Mouse (Mus musculus) cerebellum, adult 11 months (tissue): ENCODE measurements around the gene Lsp1.

Experiments
- DNase-seq: peaks from one replicate; pipeline ENCODE4 v3.0.0; 2022

Gene Lsp1

DNA sequence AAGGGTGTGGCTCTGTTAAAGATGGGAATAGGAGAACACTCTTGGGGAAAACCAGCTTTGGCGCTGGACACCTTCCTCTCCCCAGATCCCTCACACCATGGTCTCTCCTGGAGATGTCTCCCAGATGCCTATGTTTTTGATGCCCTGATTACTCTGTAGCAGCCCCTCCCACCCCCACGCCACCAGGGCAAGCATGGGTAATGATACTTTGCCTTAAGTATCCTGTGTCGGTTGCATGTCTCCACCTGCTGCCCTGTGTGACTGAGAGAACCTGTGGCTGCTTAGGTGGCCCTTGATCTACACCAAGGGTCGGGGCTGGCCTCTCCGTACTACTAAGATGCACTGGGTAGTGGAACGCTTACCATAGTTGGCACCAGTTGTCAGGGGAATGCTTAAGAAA is 17.4 kb downstream of the Lsp1 start:
- DNase-seq, result no peak

DNA sequence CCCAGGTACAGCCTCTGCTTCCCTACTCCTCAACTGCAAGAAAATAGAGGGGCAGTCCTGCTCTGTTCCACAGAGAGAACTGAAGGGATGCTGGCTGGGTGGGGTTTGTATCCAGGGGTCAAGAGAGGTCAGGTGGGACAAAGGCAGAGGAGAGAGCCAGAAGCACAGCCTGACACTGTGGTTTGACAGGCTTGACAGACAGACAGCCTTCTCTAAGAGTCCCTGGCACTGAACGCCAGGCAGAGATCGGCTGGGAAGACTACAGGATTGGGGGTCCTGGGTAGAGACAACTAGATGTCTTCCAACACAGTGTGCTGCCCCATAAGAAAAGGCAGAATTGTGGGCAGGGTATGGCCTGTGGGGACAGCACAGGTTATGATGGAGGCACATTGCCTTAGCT is 18.0 kb downstream of the Lsp1 start:
- no peak for DNase-seq

- DNase-seq, result no peak
Observed at GRCm38 (mm10) chr7:142479307-142479706, 18.7 kb downstream of the Lsp1 start.

DNA sequence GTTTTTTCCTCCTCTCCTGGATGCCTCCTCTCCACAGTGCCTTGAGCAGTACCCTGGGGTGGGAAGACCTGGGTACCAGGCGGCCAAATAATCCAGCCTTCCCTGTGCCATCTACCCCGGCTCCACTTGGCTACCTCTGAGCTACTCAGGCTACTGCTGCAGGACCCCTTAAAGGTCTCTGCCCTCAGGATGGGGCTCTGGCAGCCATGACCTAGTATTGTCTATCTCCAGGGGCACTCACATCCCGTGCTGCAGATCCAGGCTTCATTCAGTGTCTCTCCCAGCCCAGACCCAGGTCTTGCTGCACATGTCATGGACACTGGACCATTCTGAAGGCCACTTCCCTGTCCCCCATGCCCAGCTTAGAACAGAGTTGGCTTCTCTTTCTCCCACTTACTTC is 19.3 kb downstream of the Lsp1 start:
- no peak for DNase-seq

DNA sequence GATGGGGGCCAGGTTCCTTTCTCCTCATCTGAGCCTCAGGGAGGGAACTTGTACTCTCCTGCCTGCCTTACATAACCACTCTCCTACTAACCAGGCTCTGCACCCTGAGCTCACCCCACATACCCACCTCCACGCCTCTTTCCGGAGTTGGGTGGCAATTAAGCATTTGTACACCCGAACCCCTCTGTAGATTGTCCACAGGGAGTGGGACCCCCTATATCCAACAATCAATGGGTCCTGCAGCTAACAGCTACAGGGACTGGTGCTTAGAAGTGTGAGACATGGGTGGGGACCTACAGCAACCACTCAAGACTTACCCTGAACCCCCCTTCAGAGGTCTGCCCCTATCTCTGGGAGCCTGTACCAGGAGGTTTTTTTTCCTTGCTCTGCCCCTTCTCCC is 20.1 kb downstream of the Lsp1 start:
- DNase-seq, result no peak

DNA sequence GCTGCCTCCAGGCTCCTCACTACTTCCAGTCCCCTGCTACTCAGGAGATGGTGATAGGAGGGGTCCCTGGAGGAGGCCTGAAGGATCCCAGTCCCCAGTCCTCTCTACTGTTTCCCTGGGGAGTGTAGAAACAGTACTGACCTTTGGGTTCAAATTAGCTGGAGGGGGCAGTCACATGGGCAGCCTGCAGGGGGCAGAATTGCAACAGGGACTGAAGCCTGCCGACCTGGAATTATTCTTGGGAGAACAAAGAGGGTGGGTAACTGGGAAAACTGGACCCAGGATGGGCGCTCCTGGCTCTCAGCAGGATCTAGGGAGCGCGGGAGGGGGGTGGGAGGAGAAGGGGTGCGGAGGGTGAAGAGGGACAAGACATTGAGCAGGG is 20.6 kb downstream of the Lsp1 start:
- DNase-seq, result peak; percentile 18

DNA sequence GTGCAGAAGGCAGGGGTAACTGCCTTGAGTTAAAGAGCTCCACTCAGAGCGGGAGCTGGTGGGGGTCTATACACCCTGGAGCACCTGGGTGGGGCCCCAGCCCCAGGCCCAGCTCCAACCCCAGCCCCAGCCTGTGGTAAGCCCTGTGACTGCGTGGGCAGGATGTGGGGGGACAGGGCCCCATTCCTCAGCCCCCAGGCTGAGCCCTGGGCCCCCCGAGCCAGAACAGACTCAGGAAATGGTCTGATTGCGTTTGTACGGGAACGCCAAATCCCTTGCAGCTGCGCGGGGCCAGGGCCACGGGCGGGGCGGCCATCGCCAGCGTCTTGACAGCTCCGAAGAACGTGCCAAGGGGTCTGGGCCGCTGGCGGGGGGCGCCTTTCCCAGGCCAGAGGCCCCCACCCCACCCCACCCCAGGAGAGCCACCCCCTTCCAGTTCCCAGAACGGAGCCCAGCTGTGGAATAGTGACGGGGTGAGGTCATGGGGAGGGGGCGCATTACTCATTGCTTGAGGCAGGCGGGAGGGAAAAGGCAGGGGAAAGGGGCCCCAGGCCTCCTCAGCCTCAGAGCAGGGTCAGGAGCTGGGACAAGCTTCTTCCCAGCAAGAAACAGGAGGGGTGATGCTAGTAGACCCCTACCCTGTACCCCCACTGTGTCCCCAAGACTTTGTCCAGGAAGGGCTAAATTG is 21.1 kb downstream of the Lsp1 start:
- DNase-seq, result no peak

DNA sequence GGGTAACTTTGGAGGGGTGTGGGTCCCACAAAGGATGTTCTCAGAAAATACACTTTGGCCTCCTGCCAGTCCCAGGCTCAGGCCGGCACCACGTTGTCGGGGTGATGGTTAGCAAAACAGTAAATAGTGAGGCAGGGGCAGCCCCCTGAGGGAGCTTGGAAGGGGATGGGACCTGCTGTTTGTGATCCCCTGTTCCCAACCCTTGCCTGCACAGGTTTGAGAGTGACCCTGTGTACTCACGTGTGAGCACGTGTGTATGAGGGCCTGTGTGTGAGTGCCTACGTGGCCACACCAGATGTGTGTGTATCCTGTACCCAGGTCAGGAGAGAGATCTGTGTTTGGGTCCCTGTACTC is 21.6 kb downstream of the Lsp1 start:
- no peak for DNase-seq

DNA sequence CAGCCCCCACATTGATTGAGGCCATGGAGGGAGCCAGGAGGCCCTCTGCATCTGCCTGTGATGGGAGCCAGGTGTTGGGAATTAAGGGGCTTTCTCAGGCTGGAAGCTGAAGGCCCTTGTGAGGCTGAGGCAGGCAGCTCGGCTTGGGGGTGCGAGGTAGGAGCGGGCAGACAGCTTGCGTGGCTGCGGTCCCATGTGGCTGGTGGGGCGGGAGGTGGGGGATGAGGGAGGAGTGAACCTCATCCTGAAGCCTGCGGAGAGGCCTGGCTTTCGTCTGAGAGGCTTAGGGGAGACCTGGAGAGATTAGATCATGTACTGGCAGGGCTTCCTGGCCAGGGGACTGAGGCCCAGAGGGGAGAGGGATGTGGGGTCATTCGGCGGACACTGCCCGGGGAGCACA is 22.5 kb downstream of the Lsp1 start:
- DNase-seq, result no peak

GRCm38 (mm10) chr7:142484780-142485179 is 24.2 kb downstream of the Lsp1 start:
- DNase-seq, result no peak

DNA sequence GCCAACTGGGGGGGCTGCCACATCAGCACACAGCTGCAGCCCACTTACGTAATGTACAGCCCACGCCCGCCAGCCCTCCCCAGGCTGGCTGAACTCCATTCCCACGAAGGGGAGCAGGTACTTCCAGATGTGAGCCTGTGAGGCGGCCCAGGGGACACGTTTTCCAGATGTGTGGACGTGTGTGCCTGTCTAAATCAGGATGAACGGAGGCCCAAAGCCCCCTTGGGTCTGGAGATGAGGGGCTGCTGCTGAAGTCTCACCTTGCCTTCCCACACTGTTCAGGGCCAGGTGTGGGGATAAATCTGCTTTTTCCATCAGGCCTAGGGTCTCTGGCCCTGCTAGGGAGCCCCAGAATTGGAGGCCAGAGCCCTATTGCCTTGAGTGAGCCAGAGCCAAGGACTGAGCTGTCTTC is 26.1 kb downstream of the Lsp1 start:
- DNase-seq, result no peak

- no peak for DNase-seq
Observed at GRCm38 (mm10) chr7:142487341-142487859, 26.8 kb downstream of the Lsp1 start.

DNA sequence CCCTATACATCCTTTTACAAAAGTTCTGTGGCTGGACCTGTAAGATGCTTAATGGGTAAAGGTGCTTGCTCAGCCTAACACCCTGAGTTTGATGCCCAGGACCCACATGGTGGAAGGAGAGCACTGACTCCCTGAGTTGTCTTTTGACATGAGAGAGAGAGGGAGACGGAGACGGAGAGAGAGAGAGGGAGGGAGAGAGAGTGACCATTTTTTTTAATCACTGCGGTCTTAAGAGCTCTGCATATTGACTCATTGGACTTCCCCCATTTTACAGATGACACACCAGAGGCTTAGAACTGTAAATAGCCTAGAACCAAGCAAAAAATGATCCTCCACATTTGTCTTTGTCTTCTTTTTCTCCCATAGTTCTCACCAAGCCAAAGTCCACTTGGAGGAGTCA is 27.4 kb downstream of the Lsp1 start:
- DNase-seq, result no peak

DNA sequence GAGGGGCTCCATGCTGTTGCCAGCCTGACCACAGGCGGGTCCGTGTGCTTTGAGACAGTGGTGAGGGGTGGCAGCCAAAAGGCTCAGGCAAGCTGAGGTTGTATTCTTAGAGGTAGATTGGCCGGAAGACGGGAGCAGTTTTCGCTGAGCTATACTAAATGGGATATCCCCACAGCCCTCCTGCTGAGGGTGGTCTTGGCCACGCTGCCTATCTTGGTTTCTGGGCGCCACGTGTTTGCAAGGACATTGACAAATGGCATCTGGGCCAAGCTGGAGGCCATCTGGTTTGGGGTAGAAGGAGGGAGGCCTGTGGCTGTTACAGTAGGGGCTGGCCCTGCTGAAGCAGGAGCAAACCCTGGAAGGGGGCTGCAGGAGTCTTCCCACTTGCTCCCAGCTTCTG is 32.9 kb downstream of the Lsp1 start:
- no peak for DNase-seq

- no peak for DNase-seq
Observed at GRCm38 (mm10) chr7:142496158-142496557, 35.5 kb downstream of the Lsp1 start.

GRCm38 (mm10) chr7:142496800-142497199 is 36.2 kb downstream of the Lsp1 start:
- DNase-seq, result no peak

GRCm38 (mm10) chr7:142497775-142498174 is 37.2 kb downstream of the Lsp1 start:
- DNase-seq, result peak; percentile 56

DNA sequence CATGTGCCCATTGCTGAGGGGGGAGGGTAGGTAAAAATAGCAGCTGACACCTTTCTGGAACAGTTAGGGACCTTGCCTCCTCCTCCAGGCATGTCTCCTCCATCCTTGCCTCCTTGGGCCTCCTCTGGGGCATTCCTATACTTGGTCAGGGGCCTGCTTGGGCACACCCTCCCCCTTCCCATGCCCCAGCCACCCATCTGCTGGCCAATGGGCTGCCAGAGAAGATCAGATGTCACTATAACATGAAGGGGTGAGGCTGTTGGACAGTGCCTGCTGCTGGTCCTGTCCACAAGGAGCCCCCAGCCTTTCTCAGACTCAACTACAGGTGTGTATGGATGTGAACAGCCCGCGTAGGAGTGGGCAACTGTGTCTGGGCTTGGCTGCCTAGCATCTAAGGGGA is 38.0 kb downstream of the Lsp1 start, which contains the start of gene Tnnt3:
Gene Tnnt3 (plus strand): TSS at position 262 of the 400 bp plus-strand sequence.
- DNase-seq, result no peak

DNA sequence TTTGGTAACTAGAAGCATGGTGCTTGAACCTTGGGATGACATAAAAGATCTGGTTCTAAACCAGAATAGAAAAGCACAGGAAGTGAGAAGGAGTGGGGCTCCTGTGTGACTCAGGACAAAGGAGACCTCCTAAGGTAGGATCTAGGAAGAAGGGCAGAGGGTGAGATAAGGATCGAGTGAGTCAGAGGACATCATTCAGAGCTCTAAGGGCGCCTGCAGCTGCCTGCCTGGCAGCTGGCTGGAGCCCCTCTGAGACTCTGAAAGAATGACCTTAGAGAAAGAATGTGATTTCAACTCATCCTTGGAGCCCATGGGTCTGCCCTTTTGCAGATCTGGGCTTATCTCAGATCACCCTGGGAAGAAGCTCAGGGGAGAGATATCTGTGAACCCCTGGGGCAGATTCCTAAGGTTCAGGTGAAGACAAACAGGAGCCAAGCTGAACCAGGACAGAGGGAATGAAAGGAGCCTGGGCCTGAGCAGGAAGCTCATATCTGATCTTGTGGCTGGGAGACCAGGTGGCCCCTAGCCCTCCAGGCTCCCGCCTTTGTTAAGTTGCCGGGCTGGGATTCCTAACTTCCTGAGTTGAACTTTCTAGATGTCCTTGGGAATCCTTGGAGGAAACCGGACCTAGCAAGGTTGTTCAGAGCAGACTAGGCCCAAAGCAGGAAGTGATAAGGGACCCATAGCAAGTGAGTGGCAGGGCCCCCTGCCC is 38.6 kb downstream of the Lsp1 start:
- DNase-seq, result no peak

- no peak for DNase-seq
Observed at GRCm38 (mm10) chr7:142500032-142500431, 39.4 kb downstream of the Lsp1 start.

GRCm38 (mm10) chr7:142503206-142503605 is 42.6 kb downstream of the Lsp1 start:
- DNase-seq, result no peak

DNA sequence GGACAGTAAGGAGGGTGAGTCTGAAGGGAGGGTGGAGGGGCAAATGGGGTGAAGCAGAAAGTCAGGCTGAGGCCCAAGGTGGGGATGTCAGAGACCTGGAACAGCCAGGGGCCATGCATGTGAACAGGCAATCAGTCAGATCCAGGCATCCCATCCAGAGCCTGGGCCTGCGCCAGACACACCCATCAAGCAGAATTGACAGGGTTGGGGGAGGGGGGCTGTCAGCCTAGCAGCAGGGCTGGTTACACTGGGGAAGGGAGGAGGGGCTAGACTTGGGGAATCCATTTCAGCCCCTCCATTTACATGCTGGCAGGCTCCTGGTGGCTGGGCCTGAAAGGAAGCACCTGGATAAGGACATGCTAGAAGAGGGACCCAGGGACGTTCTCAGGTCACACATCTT is 45.3 kb downstream of the Lsp1 start:
- DNase-seq, result no peak

DNA sequence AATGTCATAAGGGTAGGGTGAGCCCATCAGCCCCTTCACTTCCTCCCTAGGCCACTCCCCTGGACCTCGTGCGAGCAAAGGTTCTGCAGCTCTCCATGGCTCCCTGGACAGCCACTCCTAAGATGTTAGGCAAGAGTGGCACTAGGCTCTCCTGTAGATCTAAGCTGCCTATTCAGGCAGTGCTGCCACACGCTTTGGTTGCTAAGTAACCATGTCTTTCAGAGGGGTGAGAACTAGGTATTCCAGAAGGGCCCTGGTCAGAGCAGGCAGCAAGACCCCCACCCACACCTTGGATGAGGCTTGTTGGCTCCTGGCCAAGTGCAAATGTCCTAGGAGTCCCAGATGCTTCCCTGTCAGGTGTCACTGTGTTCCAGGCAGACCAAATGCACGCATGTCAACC is 45.9 kb downstream of the Lsp1 start:
- no peak for DNase-seq

DNA sequence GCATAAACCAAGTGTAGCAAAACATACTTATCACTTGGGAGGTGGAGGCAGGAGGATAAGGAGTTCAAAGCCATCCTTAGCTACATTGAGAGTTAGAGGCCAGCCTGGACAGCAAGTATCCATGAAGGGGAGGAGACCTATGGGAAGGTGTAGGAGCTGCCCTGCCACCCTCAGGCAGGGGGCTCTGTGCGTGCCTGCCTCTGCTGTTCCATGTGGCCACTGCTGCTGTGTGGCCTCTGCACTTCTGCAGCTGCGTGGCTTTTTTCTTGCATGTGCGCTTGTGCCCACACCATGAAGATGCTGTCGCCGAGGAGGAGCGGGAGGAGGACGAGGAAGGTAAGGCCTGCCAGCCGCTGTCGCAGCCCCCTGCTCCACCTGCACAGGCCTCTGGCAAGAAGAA is 46.8 kb downstream of the Lsp1 start:
- DNase-seq, result no peak

- no peak for DNase-seq
Observed at GRCm38 (mm10) chr7:142509518-142509917, 48.9 kb downstream of the Lsp1 start.
